Mouse (Mus musculus) brown adipose tissue, adult 24 weeks (tissue): ENCODE data around the gene Gpr108. TPM values are rescaled to one million over a fixed set of nuclear protein-coding genes. Genes with fewer than 3 reads are reported as not detected.
"Not testable (repeated sequence)": the region's sequence is repeated elsewhere in the genome, so short reads cannot be mapped to it uniquely, and the experiment has no call there.

Experiments
- H3K27ac ChIP-seq: fragments of 200-500 bp; replicated peaks from 2 replicates; pipeline ENCODE4 v1.5.1; 2012; ENCODE audit warnings: low read depth, mild to moderate bottlenecking, low read length
- H3K4me1 ChIP-seq: fragments of 200-500 bp; 2 replicates; pipeline ENCODE4 v1.6.1; 2012; ENCODE audit warnings: low read length, mixed read lengths; ENCODE audit not compliant: control insufficient read depth, insufficient read depth, insufficient read length
- H3K4me3 ChIP-seq: fragments of 200-500 bp; 2 replicates; pipeline ENCODE4 v1.5.1; 2012; ENCODE audit warnings: low read depth, mild to moderate bottlenecking, low read length, moderate library complexity; ENCODE audit not compliant: insufficient read depth
- polyA plus RNA-seq: library from polyadenylated mRNA; stranded (reverse); fragments of >200 nt; gene quantifications from 2 replicates; pipeline ENCODE4 v1.2.4, GENCODE M21; 2012; ENCODE audit not compliant: missing spikeins, insufficient read depth, insufficient read length

Gene Gpr108
- polyA plus RNA-seq, 1 experiment, result 36.4 TPM

DNA sequence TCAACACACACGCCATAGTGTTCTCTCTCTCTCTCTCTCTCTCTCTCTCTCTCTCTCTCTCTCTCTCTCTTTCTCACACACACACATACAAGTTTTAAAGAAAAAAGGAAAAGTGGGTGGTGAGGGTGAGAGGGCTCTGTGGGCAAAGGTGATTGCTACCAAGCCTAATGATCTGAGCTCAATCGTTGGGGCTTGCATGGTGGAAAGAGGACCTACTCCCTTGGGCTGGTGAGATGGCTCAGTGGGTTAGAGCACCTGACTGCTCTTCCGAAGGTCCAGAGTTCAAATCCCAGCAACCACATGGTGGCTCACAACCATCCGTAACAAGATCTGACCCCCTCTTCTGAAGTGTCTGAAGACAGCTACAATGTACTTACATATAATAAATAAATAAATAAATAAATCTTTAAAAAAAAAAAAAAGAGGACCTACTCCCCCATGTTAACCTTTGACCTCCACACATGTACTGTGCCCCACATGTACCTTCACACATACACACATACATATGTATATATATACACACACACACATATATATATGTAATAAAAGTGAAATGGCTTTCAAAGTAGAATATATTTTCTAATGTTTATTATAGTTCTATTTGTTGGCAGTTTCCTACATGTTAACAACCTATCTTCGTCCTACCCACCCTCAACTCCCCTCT is 29.5 kb upstream of the Gpr108 start:
- not testable (repeated sequence) for H3K4me3 ChIP-seq, H3K4me1 ChIP-seq
- H3K27ac ChIP-seq, result peak overlapping the region; percentile 58; the same call in 1 of the 2 replicates

DNA sequence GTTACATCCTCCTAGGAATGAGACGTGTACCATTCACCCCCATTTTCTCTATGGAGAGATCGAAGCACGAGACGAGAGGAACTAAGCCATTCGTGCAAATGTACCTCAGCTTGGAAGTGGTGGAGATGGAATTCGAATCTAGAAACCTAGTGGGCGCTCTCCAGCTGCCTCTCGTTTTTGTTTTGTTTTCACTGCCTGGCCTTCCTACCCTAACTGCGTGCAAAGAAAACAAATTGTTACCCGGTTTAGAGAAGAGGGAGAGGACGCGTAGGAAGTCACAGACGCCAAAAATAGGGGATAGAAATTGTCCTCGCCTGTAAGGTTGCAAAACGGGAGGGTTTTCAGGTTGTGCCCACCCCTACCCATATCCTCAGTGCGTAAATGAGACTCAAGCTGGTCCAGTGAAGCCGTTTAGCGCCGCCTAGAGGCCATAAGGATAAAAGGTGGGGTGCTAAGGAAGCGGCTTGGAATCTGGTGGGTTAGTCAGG is 28.4 kb upstream of the Gpr108 start:
- peak overlapping the region; percentile 92 for H3K27ac ChIP-seq
- peak overlapping the region; percentile 89 for H3K4me3 ChIP-seq
- 0 out of 2 replicates have a peak, but pooled peaks cover 3% of the 10 kb centered on the region for H3K4me1 ChIP-seq

DNA sequence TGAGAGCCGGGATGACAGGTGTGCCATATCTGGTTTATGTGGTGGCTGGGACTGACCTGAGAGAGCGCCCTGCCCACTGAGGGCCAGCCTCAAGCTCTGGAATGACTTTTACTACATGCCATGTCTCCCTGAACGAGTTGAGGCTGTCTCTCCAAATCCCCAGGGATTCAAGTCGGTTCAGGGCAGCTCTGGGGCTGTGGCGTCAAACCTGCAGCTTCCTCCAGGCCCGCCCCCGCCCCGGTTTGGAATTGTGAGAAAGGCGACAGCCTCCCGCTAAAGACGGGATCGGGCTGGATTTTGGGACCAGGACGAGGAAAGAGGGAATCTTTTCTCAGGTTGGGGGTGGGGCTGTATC is 27.7 kb upstream of the Gpr108 start:
- Histone ChIP-seq H3K4me3 (peak overlapping the region; percentile 89), H3K27ac (peak overlapping the region; percentile 92), H3K4me1 (0 out of 2 replicates have a peak, but pooled peaks cover 3% of the 10 kb centered on the region)

DNA sequence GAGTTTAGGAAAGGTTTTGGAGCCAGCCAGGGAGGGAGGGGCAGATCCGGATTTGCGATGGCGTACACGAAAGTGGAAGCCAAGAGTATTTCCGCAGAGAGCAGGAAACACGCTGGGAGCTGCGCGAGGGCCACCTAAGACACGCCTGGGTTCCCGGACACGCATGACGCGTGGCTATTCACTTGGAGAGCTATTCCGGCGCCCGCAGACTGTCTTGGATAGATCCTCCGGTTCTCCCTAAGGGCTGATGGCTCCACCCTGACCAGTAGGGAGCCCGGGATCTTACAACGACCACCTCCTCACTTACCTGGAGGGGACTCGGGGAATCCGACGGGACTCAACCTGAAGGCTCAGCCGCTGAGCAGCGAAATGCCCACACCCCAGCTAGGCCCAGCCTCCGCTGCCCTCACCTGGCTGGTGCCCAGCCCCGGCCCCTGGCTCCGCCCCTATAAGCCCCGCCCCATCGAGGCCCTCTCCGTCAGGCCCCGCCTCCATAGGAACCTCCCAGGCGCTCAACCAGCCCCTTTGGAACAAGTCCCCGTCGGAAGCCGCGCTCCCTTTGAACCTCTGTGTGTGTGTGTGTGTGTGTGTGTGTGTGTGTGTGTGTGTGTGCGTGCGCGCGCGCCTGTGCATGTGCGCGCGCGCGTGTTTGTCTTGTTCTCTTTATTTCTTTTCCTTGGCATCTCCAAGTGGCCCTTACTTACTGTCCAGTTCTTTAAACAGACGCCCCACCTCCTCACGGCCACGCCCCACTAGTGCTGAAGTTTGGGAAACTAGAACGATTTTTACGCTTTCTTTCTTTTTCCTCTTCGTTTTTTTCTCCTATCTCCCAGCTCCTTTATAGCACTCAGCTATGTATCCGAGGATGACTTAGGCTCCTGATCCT is 27.1 kb upstream of the Gpr108 start:
- Histone ChIP-seq H3K4me3 (peak overlapping the region; percentile 89), H3K27ac (peak overlapping the region; percentile 99), H3K4me1 (0 out of 2 replicates have a peak, but pooled peaks cover 3% of the 10 kb centered on the region)

DNA sequence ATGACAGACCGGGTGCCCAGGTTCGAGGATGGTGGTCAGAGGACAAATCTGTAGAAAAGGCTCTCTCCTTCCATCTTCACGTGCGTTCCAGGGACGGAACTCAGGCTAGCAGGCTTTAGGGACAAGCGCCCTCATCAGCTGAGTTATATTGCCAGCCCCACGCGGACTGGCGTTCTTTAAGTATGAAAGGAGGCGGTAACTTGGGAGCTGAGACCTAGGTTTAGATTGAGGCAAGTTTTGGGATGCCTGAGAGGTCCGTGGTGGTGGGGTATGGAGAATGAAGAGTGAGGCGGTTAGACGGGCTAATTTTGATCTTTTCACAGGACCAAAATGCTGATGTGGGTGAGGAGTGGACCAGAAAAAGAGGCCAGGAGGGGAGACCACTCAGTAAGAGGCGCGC is 26.4 kb upstream of the Gpr108 start:
- Histone ChIP-seq H3K27ac (peak overlapping the region; percentile 99), H3K4me1 (0 out of 2 replicates have a peak, but pooled peaks cover 3% of the 10 kb centered on the region), H3K4me3 (peak overlapping the region; percentile 89)

DNA sequence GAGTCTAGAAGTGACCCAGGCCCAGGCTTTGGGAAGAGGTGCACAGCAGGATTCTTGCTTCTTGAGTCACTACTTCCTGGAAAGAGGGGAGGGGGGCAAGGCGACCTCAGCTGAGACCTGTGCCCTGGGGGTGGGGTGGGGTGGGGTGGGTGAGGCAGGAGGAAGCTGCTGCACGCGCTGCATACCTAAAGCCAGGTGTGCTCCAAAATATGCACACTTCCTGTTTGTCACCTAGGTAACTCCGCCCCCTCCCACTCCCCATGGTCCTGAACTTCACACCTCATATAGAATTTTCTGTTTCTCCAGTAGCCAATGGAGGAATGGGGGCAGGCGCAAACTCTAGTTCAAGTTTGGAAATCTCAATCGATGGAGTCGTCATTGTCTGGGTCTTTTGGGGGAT is 25.6 kb upstream of the Gpr108 start:
- 0 out of 2 replicates have a peak, but pooled peaks cover 3% of the 10 kb centered on the region for H3K4me1 ChIP-seq
- H3K27ac ChIP-seq, result no peak overlapping the region
- H3K4me3 ChIP-seq, result no peak overlapping the region

DNA sequence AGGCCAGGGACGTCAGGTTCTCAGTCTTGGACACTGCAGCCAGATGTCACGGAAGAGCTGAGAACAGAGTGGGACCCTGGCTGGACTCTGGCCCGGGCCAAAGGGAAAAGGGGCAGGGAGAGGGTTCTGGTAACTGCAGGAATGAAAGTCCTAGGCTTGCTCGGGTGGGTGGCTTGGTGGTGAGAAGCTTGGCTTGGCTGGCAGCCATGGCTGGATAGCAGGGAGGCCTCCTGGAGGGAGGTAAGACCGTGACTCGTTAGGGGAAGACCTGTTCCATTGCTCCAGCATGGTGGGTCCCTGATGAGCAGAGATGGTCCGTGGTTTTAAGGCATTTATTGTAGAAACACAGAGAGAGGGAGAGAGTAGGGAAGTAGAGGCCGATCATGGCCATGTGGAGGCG is 23.1 kb upstream of the Gpr108 start:
- Histone ChIP-seq H3K27ac (no peak overlapping the region), H3K4me1 (peaks cover 5% of the 10 kb centered on the region)

DNA sequence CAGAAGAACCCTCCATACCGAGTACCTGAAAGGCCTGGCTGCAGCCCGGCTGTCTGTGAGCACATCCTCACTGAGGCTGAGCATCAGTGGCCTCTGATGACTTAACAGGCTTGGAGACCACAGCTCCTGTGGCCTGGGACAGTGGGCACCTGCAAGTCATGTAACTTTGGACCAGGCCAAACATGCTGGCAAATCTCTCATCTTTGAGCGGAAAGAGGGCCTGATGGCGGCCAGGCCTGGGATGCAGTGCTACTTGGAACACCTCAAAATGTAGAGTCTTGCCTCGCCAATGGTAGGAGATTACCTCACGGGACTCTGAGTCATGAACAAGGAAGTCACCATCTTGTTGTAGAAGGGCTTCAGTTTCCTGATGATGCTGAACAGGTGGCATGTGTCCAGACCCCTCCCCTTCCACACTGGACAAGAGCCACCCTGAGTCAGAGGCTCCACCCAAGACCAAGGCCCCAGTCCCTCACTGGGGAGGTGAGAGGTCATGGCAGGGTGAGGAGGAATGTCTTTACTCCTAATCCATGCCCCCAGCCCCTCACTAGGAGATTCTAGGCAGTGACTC is 19.4 kb upstream of the Gpr108 start:
- Histone ChIP-seq H3K27ac (0 out of 2 replicates have a peak overlapping the region, but pooled peaks have one; percentile 38), H3K4me1 (peaks cover 12% of the 10 kb centered on the region), H3K4me3 (no peak overlapping the region)

More for the DNA sequence above, 23.1 kb upstream of the Gpr108 start:
- H3K4me3 ChIP-seq, result no peak overlapping the region

DNA sequence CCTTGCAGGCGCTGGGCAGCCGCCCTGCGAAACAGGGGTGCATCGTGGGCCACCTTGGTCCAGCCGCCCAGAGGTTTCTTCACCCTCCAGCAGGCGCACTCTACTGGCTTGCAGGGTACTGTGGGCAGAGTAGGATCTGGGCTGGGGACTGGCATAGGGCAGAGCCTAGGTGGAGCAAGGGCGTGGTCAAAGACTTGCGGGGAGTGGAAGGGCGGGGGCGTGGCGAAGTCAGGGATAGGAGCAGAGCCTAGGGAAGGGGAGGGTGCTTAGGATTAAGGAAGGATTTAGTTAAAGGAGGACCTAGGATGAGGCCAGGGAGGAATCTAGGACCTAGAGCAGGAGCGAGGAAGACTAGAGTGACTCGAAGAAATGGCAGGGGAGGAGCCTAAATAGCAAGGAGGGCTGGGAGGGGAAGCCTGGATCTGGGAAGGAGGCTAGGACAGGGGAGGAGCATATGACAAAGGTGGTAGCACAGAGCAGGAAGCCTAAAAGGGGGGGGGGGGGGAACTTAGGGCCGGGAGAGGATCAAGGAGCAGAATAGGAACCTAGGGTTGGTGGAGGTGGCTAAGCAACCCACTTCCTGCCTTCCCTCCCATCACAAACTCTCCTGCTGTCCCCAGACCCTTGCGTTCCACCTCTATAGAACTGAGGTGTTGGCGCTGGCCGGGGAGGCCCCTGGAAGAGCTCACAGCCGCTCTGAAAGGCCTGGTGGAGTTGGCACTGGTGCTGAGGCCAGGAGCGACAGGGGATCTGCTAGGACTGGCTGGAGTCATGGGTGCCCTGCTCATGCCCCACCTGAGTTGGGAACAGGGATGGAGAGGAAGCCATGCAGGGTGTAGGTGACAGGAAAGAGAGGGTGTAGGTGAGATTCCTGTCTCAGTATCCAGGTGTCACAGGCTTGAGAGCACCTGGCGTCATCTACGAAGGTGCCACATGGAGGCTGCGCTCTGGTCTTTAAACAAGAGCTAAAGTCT is 17.0 kb upstream of the Gpr108 start:
- Histone ChIP-seq H3K4me3 (no peak overlapping the region; the same call in 1 of the 2 replicates), H3K27ac (no peak overlapping the region), H3K4me1 (peaks cover 12% of the 10 kb centered on the region)

DNA sequence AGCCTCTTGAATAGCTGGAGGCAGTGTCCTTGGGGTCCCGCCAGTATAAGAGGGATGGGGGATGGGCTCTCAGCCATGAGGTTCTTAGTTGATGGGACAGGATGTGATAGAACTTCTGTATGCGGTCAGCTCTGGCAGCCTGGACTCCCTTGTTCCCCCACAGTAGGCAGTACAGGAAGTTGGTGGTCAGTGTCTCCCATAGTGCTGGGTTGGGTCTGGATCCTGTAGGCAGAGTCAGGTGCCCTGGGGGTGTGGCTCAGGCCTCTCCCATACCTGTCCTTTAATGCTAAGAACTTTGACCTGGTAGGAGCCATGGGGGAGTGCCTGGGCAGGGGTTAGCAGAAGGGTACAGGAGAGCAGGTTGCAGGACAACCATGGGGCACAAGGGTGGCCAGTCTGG is 15.9 kb upstream of the Gpr108 start:
- Histone ChIP-seq H3K4me3 (no peak overlapping the region), H3K4me1 (peaks cover 12% of the 10 kb centered on the region), H3K27ac (no peak overlapping the region)

DNA sequence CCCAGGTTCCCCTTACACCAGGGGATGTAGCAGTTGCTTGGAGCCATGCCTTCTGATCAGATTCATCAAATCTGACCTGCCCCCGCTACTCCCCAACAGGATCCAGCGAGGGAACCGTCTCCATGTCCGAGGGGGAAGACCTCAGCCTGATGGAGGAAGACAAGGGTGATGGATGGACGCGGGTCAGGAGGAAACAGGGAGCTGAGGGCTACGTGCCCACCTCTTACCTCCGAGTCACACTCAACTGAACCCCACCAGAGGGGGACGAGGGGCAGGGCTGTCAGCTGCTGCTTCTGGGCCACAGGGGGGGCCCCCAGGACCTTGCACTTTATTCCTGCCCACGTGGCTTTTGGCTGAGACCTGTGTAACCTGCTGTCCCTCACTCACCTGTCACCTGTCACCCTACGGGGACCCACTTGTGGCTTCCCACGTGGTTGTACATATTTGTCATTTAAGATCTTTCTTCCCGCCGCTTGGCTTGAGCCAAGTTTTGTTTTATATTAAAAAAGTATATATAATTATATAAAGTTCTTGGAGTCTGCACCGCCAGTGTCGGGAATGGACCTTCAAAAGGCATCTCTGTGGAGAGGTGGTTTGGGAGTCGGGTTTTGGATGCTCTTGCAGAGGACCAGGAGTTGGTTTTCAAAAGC is 14.8 kb upstream of the Gpr108 start:
- Histone ChIP-seq H3K27ac (no peak overlapping the region), H3K4me1 (peaks cover 12% of the 10 kb centered on the region)

DNA sequence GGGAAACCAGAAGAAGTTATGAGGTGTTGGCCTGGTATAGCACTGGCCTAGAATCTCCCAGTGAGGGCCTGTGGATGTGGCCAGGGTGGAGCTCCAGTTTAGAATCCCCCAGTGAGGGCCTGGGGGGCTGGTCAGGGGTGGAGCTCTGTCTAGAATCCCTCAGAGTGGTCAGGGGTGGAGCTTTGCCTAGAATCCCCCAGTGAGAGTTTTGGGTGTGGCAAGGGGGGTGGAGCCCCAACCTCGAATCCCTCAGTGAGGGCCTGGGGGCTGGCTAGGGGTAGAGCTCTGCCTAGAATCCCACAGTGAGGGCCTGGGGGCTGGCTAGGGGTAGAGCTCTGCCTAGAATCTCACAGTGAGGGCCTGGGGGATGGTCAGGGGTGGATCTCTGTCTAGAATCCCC is 13.6 kb upstream of the Gpr108 start:
- no peak overlapping the region for H3K27ac ChIP-seq
- peaks cover 6% of the 10 kb centered on the region; the same call in 1 of the 2 replicates for H3K4me1 ChIP-seq
- H3K4me3 ChIP-seq, result no peak overlapping the region

More for the DNA sequence above, 14.8 kb upstream of the Gpr108 start:
- no peak overlapping the region for H3K4me3 ChIP-seq

DNA sequence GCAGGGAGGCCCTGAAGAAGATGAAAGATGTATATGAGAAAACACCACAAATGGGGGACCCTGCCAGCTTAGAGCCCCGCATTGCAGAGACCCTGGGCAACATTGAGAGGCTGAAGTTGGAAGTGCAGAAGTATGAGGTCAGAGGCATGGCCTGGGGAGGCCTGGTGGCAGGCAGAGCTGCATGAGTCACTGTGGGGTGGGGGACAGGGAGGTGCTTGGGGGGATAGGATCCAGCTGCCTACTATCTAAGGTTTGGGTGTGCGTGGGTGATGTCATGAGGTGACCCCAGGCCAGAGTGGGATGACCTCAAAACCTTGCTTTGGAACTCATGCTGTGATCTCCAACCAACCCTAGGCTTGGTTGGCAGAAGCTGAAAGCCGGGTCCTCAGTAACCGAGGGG is 13.0 kb upstream of the Gpr108 start:
- Histone ChIP-seq H3K4me3 (no peak overlapping the region), H3K27ac (no peak overlapping the region), H3K4me1 (peaks cover 6% of the 10 kb centered on the region; the same call in 1 of the 2 replicates)

DNA sequence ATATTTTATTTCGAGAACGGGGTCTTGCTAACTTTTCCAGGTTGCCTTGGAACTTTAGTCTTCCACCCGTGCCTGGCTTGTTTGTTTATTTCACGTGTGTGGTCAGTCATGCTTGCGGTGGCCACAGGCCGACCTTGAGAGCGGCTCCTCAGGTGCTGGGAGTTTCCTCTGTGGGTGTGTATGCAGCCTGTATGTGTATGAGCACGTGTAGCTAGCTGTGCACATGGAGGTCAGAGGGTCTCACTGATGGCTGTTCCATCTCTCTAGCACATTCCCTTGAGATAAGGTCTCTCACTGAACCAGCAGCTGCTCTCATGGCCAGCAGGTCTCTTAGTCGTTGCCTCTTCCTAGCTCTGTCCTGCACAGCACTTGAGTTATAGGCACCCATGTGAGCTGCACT is 12.1 kb upstream of the Gpr108 start:
- H3K4me1 ChIP-seq, result peaks cover 4% of the 10 kb centered on the region; the same call in 1 of the 2 replicates
- H3K27ac ChIP-seq, result no peak overlapping the region
- no peak overlapping the region for H3K4me3 ChIP-seq
